Mouse (Mus musculus): ENCODE data around the gene B3galnt2. TPM values are rescaled to one million over a fixed set of nuclear protein-coding genes. Genes with fewer than 3 reads are reported as not detected.

Gene B3galnt2
- total and polyA plus RNA-seq, 2 experiments, result 19.5 to 23.6 TPM

DNA sequence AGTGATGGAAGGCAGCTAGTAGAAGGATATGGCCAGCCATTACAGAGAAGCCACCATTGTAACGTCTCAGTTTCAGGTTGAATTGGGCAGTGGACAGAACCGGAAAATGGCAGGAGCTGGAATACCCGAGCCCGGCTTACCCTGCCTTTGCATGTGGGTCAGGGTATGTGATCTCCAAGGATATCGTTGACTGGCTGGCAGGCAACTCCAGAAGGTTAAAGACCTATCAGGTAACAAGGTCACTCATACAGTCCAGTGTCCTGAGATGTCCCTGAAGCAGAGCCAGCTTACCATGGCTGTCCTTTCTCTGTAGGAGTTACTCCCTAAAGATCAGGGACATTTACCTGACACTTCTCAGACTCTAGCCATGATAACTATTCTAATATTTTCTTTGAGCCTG, 40.8 kb downstream of the B3galnt2 start:
- no peak overlapping the region for H3K4me3 ChIP-seq (ENCODE audit: insufficient read depth, low read depth, low read length)
- WGBS, result 42% methylated on average over 5 of the region's 5 CpGs
- H3K27me3 ChIP-seq (ENCODE audit: control insufficient read depth, insufficient read depth, low read length), result no peaks in the 10 kb centered on the region
- no peaks in the 10 kb centered on the region for H3K79me2 ChIP-seq (ENCODE audit: control insufficient read depth, insufficient read depth, low read length)
- TF ChIP-seq CTCF (IDR thresholded peaks at IDR 0.05; ENCODE audit: low read depth, low read length) (no peak), POLR2A (IDR thresholded peaks at IDR 0.05; ENCODE audit: extremely low read depth, insufficient read depth, low read length) (no peak)
- H3K36me3 ChIP-seq (ENCODE audit: control insufficient read depth, insufficient read depth, low read length), result peaks cover 47% of the 10 kb centered on the region
- peak; percentile 81 for DNase-seq (ENCODE audit: extremely low read depth, low read depth, low spot score)
- peak overlapping the region; percentile 55 for H3K27ac ChIP-seq (replicated peaks; ENCODE audit: insufficient read depth, low read depth, low read length)
- peaks cover 12% of the 10 kb centered on the region; the same call in 1 of the 2 replicates for H3K4me1 ChIP-seq (ENCODE audit: control insufficient read depth, insufficient read depth, low read length)
- no peak overlapping the region for H3K9ac ChIP-seq (ENCODE audit: low read depth, low read length)

DNA sequence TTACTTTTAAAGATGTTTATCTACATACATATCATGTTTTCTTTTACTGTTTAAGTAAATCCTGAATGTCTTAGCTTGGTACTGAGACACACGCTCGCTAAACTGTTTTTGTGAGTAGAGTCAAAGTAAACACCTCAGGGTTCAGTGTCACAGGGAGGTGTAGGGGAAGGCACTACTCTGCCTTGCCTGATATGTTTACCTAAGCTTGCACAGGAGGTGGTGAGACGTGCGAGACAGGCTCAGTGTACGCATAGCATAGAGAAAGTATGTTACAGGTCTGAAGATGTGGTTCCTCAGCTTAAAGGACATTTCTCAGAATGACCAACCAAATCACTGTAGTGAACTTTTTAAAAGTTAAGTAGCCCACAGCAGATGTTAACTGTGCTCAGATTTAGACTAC, 43.2 kb downstream of the B3galnt2 start:
- H3K36me3 ChIP-seq (ENCODE audit: control insufficient read depth, insufficient read depth, low read length), result peaks cover 57% of the 10 kb centered on the region
- H3K9ac ChIP-seq (ENCODE audit: low read depth, low read length), result no peak overlapping the region
- no peak overlapping the region for H3K27ac ChIP-seq (replicated peaks; ENCODE audit: insufficient read depth, low read depth, low read length)
- DNase-seq (ENCODE audit: extremely low read depth, low read depth, low spot score), result no peak
- H3K27me3 ChIP-seq (ENCODE audit: control insufficient read depth, insufficient read depth, low read length), result no peaks in the 10 kb centered on the region
- no peak overlapping the region for H3K4me3 ChIP-seq (ENCODE audit: insufficient read depth, low read depth, low read length)
- peaks cover 12% of the 10 kb centered on the region; the same call in 1 of the 2 replicates for H3K4me1 ChIP-seq (ENCODE audit: control insufficient read depth, insufficient read depth, low read length)
- H3K79me2 ChIP-seq (ENCODE audit: control insufficient read depth, insufficient read depth, low read length), result no peaks in the 10 kb centered on the region
- 74% methylated on average over 5 of the region's 5 CpGs for WGBS
- TF ChIP-seq CTCF (IDR thresholded peaks at IDR 0.05; ENCODE audit: low read depth, low read length) (no peak), POLR2A (IDR thresholded peaks at IDR 0.05; ENCODE audit: extremely low read depth, insufficient read depth, low read length) (no peak)

DNA sequence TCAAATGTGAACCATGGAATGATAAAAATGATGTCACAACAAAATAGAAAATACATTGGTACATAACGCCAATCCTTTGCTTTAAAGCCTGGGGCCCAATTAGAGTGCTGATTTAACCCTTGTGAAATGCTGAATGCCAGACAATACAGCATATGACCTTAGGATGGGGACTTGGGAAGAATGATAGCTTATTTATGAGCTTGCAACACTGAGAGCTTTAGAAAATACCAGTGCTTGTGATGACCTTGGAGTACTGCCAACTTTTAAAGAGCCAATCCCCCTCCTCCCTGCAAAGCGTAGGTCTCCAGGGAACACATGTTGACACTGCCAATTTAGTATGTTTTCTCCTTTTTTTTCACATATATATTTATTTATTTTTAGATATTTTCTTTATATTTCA, 48.4 kb downstream of the B3galnt2 start:
- no peak for TF ChIP-seq POLR2A (IDR thresholded peaks at IDR 0.05; ENCODE audit: extremely low read depth, insufficient read depth, low read length)
- no peak for TF ChIP-seq CTCF (IDR thresholded peaks at IDR 0.05; ENCODE audit: low read depth, low read length)
- no peak for DNase-seq (ENCODE audit: extremely low read depth, low read depth, low spot score)
- WGBS, result 61% methylated on average over 2 of the region's 2 CpGs
- Histone ChIP-seq H3K27ac (replicated peaks; ENCODE audit: insufficient read depth, low read depth, low read length) (no peak overlapping the region), H3K9ac (ENCODE audit: low read depth, low read length) (no peak overlapping the region), H3K27me3 (ENCODE audit: control insufficient read depth, insufficient read depth, low read length) (no peaks in the 10 kb centered on the region), H3K79me2 (ENCODE audit: control insufficient read depth, insufficient read depth, low read length) (no peaks in the 10 kb centered on the region), H3K4me1 (ENCODE audit: control insufficient read depth, insufficient read depth, low read length) (peaks cover 2% of the 10 kb centered on the region; the same call in 1 of the 2 replicates), H3K36me3 (ENCODE audit: control insufficient read depth, insufficient read depth, low read length) (peaks cover 73% of the 10 kb centered on the region), H3K4me3 (ENCODE audit: insufficient read depth, low read depth, low read length) (no peak overlapping the region)

DNA sequence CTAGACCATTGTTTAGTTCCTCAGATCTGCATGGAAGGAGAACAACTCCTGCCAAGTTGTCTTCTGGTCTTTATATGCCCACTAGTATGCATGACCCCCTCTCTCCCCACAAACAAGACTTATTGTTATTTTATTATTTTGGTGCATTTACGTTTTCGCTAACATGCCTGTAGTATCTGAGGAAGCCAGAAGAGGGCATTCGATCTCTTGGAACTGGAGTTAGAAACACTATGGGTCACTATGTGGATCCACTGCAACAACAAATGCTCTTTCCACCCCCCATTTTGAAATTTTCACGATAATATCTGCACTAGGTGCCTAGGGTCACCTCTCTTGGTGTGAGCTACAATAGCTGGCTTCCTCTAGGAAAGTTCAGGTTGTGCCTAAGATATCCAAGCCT, 49.8 kb downstream of the B3galnt2 start:
- no peaks in the 10 kb centered on the region for H3K79me2 ChIP-seq (ENCODE audit: control insufficient read depth, insufficient read depth, low read length)
- peaks cover 2% of the 10 kb centered on the region; the same call in 1 of the 2 replicates for H3K4me1 ChIP-seq (ENCODE audit: control insufficient read depth, insufficient read depth, low read length)
- no peak overlapping the region for H3K4me3 ChIP-seq (ENCODE audit: insufficient read depth, low read depth, low read length)
- peaks cover 67% of the 10 kb centered on the region for H3K36me3 ChIP-seq (ENCODE audit: control insufficient read depth, insufficient read depth, low read length)
- H3K27me3 ChIP-seq (ENCODE audit: control insufficient read depth, insufficient read depth, low read length), result no peaks in the 10 kb centered on the region
- no peak overlapping the region for H3K9ac ChIP-seq (ENCODE audit: low read depth, low read length)
- TF ChIP-seq POLR2A (IDR thresholded peaks at IDR 0.05; ENCODE audit: extremely low read depth, insufficient read depth, low read length), result no peak
- DNase-seq (ENCODE audit: extremely low read depth, low read depth, low spot score), result no peak
- H3K27ac ChIP-seq (replicated peaks; ENCODE audit: insufficient read depth, low read depth, low read length), result no peak overlapping the region
- 76% methylated on average over 4 of the region's 4 CpGs for WGBS

DNA sequence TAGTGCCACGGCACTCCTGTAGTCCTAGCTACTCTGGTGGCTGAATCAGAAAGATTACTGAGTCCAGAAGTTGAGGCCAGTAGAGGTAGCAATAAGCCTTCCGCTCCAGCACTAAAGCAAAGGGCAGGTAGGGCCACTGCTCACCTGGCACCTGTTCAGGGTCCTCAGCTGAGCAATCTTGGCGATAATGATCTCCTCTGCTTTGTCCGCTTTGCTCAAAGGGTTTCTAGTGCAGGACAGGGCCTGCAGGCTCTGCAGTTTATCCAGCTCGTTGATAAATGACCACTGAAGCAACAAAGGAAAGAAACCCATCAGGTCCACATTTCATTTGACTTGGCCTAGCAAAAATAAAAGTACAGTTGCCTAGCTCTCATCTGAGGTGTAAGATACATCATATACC, 50.7 kb downstream of the B3galnt2 start:
- no peak overlapping the region for H3K27ac ChIP-seq (replicated peaks; ENCODE audit: insufficient read depth, low read depth, low read length)
- no peak overlapping the region for H3K4me3 ChIP-seq (ENCODE audit: insufficient read depth, low read depth, low read length)
- H3K4me1 ChIP-seq (ENCODE audit: control insufficient read depth, insufficient read depth, low read length), result peaks cover 2% of the 10 kb centered on the region; the same call in 1 of the 2 replicates
- peaks cover 64% of the 10 kb centered on the region for H3K36me3 ChIP-seq (ENCODE audit: control insufficient read depth, insufficient read depth, low read length)
- H3K27me3 ChIP-seq (ENCODE audit: control insufficient read depth, insufficient read depth, low read length), result no peaks in the 10 kb centered on the region
- no peak overlapping the region for H3K9ac ChIP-seq (ENCODE audit: low read depth, low read length)
- TF ChIP-seq CTCF (IDR thresholded peaks at IDR 0.05; ENCODE audit: low read depth, low read length) (no peak), POLR2A (IDR thresholded peaks at IDR 0.05; ENCODE audit: extremely low read depth, insufficient read depth, low read length) (no peak)
- 67% methylated on average over 5 of the region's 5 CpGs for WGBS
- H3K79me2 ChIP-seq (ENCODE audit: control insufficient read depth, insufficient read depth, low read length), result no peaks in the 10 kb centered on the region
- no peak for DNase-seq (ENCODE audit: extremely low read depth, low read depth, low spot score)

DNA sequence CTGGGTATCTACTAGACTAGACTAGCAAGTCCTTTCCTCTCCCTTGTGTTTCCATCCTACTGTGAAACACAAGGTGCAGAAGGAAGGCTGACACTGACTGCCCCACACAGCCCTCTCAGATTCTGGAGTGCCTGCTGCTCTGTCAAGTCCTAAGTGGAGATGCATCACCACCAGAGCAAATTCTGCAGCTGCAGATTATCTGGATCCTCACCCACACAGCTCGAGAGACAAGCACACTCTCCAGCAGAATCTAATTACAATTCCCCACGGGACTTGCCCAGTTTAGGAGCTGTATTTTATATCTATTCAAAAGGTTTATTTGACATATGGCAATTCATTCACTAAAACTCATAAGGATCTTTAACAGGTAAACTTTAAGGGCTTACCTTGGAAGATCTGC, 51.8 kb downstream of the B3galnt2 start:
- DNase-seq (ENCODE audit: extremely low read depth, low read depth, low spot score), result no peak
- H3K27ac ChIP-seq (replicated peaks; ENCODE audit: insufficient read depth, low read depth, low read length), result no peak overlapping the region
- H3K9ac ChIP-seq (ENCODE audit: low read depth, low read length), result no peak overlapping the region
- no peak overlapping the region for H3K4me3 ChIP-seq (ENCODE audit: insufficient read depth, low read depth, low read length)
- peaks cover 57% of the 10 kb centered on the region for H3K36me3 ChIP-seq (ENCODE audit: control insufficient read depth, insufficient read depth, low read length)
- TF ChIP-seq POLR2A (IDR thresholded peaks at IDR 0.05; ENCODE audit: extremely low read depth, insufficient read depth, low read length), result no peak
- no peak for TF ChIP-seq CTCF (IDR thresholded peaks at IDR 0.05; ENCODE audit: low read depth, low read length)
- no peaks in the 10 kb centered on the region for H3K79me2 ChIP-seq (ENCODE audit: control insufficient read depth, insufficient read depth, low read length)
- peaks cover 2% of the 10 kb centered on the region; the same call in 1 of the 2 replicates for H3K4me1 ChIP-seq (ENCODE audit: control insufficient read depth, insufficient read depth, low read length)
- WGBS, result 83% methylated on average over 2 of the region's 2 CpGs
- no peaks in the 10 kb centered on the region for H3K27me3 ChIP-seq (ENCODE audit: control insufficient read depth, insufficient read depth, low read length)
